Mouse (Mus musculus): ENCODE measurements at regions not wholly inside any gene's neighbourhood (a gene's known extent, or its start where the extent isn't known, plus 50 kb on each side); places are given as distances from the start of the nearest gene placed in this dataset.

DNA sequence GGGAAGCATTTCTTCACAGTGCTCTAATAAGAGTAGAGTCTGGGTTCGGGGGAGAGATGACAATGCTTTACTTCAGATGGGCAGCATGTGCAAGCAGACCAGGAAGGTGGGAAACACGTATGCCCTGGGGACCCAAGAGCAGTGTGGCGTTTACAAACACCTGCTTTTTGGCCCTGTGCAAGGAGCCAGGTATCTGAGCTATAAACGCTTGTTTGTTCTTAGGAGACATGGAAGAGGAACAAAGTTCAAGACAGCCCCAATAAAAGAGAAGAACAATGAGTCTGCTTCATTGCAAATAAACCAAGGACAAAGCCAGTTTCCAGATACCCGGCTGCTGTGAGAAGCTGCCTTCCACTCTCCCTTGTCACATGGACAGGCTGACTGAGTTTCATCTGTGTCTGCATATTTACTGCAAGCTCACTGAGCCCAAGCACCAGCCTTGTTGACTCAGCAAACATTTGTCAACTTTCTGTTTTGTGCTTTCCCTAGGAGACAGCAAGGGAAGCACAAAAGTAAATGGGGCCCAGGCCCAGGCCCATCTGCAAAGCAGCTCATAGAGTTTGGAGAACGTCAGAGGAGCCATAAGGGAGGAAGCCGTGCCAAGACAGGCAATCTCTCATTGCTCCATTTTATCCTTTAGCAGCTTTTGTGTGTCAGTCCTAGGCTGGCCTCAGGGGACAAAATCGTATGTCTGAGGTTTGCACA, 136.1 kb upstream of the Cxcl12 start:
- no peak for DNase-seq
- H3K27me3 ChIP-seq (ENCODE audit: control insufficient read depth, insufficient read depth, low read length), result no peaks in the 10 kb centered on the region
- no peaks in the 10 kb centered on the region for H3K4me1 ChIP-seq (ENCODE audit: control insufficient read depth, insufficient read depth, low read length)
- no peak overlapping the region for H3K27ac ChIP-seq (ENCODE audit: insufficient read depth, low read length)
- H3K4me3 ChIP-seq (replicated peaks; ENCODE audit: insufficient read depth, low read depth, low read length), result no peak overlapping the region
- WGBS, result 48% methylated on average over 8 of the region's 8 CpGs
- TF ChIP-seq POLR2A (IDR thresholded peaks at IDR 0.05; ENCODE audit: borderline replicate concordance, insufficient read depth, low read length) (no peak), CTCF (IDR thresholded peaks at IDR 0.05; ENCODE audit: borderline replicate concordance, insufficient read depth, low read depth, low read length) (no peak)

DNA sequence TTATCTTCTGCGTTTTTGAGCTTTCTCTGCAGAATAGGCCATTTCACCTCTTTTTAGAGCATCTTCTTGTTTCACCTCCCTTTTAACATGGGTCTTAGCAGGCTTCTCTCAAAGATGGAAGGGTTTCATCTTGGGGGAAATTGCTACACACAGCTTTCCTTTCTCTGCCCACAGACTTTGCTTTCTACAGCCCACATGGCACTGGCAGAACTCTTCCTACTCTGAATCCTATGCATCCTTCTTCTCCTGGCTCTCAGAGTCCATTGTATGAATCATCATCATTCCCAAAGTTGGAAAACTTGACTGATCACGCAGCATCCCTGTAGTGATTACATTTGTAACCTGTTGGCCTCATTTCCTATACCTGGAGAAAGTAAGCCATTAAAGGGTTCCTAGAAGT, 124.6 kb upstream of the Cxcl12 start:
- H3K4me1 ChIP-seq (ENCODE audit: control insufficient read depth, insufficient read depth, low read length), result no peaks in the 10 kb centered on the region
- no peak for DNase-seq

DNA sequence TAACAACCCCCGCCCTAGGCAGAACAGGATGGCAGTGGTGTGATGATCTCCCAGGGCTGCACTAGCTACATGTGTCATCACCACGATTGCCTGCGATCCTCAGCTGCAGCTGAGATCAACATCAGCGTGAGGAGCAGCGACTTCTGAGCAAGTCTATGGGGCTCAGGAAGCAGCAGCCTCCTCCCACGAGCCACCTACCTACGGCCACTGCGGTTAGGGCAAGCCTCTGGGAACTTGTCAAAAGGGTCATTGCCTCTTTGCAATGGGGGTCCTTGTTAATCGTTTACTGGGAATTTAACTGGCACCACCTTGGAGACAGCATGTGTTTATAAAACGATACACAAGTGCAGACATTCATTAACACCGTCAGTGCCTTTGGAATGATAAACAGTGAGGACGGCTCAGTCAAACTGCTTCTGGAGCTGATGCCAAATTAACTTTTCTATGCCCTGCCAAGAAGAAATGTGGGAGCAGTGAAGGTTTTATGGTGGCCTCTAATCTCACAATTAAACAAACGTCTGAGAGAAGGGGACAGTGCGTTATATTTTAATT, 118.8 kb upstream of the Cxcl12 start:
- DNase-seq, result no peak
- no peak overlapping the region for H3K4me3 ChIP-seq (replicated peaks; ENCODE audit: insufficient read depth, low read depth, low read length)
- H3K4me1 ChIP-seq (ENCODE audit: control insufficient read depth, insufficient read depth, low read length), result no peaks in the 10 kb centered on the region
- 49% methylated on average over 14 of the region's 14 CpGs for WGBS
- no peak overlapping the region for H3K27ac ChIP-seq (ENCODE audit: insufficient read depth, low read length)
- H3K27me3 ChIP-seq (ENCODE audit: control insufficient read depth, insufficient read depth, low read length), result no peaks in the 10 kb centered on the region
- TF ChIP-seq POLR2A (IDR thresholded peaks at IDR 0.05; ENCODE audit: borderline replicate concordance, insufficient read depth, low read length), result no peak
- no peak for TF ChIP-seq CTCF (IDR thresholded peaks at IDR 0.05; ENCODE audit: borderline replicate concordance, insufficient read depth, low read depth, low read length)

More for the DNA sequence above, 124.6 kb upstream of the Cxcl12 start:
- Histone ChIP-seq H3K4me3 (replicated peaks; ENCODE audit: insufficient read depth, low read depth, low read length) (no peak overlapping the region), H3K27me3 (ENCODE audit: control insufficient read depth, insufficient read depth, low read length) (no peaks in the 10 kb centered on the region), H3K27ac (ENCODE audit: insufficient read depth, low read length) (no peak overlapping the region)
- TF ChIP-seq CTCF (IDR thresholded peaks at IDR 0.05; ENCODE audit: borderline replicate concordance, insufficient read depth, low read depth, low read length) (no peak), POLR2A (IDR thresholded peaks at IDR 0.05; ENCODE audit: borderline replicate concordance, insufficient read depth, low read length) (no peak)
- WGBS, result 90% methylated on average over 2 of the region's 2 CpGs

DNA sequence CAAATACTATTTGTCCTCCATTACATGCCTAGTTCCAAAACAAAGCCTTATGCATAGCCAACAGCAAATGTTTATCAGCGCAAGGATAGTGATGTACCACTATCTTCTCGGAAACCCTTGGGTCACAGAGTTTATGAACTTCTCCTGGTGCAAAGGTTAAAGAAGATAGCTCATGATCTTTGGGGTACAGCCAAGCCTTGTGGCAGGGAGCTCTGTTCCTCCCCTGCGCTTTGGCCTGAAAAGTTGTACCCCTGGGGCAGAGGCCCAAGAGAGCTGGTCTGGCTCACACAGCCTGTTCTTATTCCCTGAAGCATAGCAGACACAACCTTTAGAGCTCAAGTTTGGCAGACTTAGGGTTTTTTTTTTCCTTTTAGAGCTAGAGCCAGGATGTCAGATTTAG, 107.6 kb upstream of the Cxcl12 start:
- WGBS, result 79% methylated on average over 3 of the region's 3 CpGs
- Histone ChIP-seq H3K27me3 (ENCODE audit: control insufficient read depth, insufficient read depth, low read length) (no peaks in the 10 kb centered on the region), H3K27ac (ENCODE audit: insufficient read depth, low read length) (no peak overlapping the region), H3K4me3 (replicated peaks; ENCODE audit: insufficient read depth, low read depth, low read length) (no peak overlapping the region), H3K4me1 (ENCODE audit: control insufficient read depth, insufficient read depth, low read length) (no peaks in the 10 kb centered on the region)
- no peak for TF ChIP-seq CTCF (IDR thresholded peaks at IDR 0.05; ENCODE audit: borderline replicate concordance, insufficient read depth, low read depth, low read length)
- no peak for TF ChIP-seq POLR2A (IDR thresholded peaks at IDR 0.05; ENCODE audit: borderline replicate concordance, insufficient read depth, low read length)
- no peak for DNase-seq

DNA sequence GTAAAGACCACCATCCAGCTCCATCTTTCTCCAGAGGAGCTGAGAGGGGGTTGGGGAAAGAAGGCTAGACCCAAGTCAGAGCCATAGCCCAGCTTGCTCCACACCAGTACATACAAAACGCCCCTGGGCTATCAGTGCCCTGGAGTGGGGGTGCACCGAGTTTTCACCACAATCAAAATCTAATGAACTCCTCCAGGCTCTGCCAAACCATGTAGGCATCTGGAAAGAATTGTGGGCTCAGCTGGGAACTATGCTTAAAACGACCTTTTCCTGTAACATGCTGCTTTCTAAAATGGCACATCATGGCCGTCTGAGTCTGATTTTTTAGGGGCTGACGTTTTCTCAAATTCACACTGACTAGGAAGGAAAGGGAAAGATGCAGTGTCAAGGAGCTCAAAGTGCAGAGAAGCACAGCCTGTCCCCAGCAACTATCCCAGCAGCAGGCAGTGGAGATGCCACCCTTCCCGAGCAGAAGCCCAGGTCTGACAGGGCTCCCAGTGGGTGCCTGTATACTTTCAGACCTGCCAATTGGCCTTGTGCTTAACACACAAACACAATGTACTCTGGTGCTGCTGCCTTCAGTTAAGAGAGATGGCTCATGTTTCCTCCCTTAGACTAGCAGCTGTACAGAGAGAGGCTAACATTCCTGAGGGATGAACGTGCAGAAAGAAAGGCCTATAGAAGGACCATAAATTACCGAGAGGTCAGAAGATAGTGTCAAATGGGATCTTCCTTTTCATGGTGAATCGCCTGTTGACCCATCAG, 100.6 kb upstream of the Cxcl12 start:
- no peak for DNase-seq
- no peak overlapping the region for H3K27ac ChIP-seq (ENCODE audit: insufficient read depth, low read length)
- no peaks in the 10 kb centered on the region for H3K27me3 ChIP-seq (ENCODE audit: control insufficient read depth, insufficient read depth, low read length)
- H3K4me3 ChIP-seq (replicated peaks; ENCODE audit: insufficient read depth, low read depth, low read length), result no peak overlapping the region
- TF ChIP-seq CTCF (IDR thresholded peaks at IDR 0.05; ENCODE audit: borderline replicate concordance, insufficient read depth, low read depth, low read length) (no peak), POLR2A (IDR thresholded peaks at IDR 0.05; ENCODE audit: borderline replicate concordance, insufficient read depth, low read length) (no peak)
- WGBS, result 77% methylated on average over 9 of the region's 9 CpGs
- H3K4me1 ChIP-seq (ENCODE audit: control insufficient read depth, insufficient read depth, low read length), result no peaks in the 10 kb centered on the region

DNA sequence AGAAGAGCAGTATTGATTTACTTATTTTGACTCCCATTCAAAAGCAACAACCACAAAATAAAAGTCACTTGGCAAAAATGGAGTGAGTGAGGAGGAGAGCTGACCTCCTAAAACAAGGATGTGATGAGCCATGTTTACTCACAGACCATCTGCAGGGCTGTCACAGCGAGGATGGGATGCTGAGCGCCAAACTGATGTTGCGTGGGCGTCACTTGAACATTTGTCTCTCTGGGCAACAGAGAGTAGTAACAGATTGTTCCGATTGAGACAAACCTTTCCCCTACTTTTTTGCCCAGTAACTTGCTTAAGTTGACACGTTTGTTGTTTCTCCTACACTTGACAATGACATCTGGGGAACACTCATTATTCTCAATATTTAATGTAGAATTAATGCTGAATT, 97.0 kb upstream of the Cxcl12 start:
- H3K4me1 ChIP-seq (ENCODE audit: control insufficient read depth, insufficient read depth, low read length), result no peaks in the 10 kb centered on the region
- TF ChIP-seq CTCF (IDR thresholded peaks at IDR 0.05; ENCODE audit: borderline replicate concordance, insufficient read depth, low read depth, low read length) (no peak), POLR2A (IDR thresholded peaks at IDR 0.05; ENCODE audit: borderline replicate concordance, insufficient read depth, low read length) (no peak)
- H3K4me3 ChIP-seq (replicated peaks; ENCODE audit: insufficient read depth, low read depth, low read length), result no peak overlapping the region
- no peak overlapping the region for H3K27ac ChIP-seq (ENCODE audit: insufficient read depth, low read length)
- WGBS, result 30% methylated on average over 6 of the region's 6 CpGs
- DNase-seq, result peak in 1 of 2 experiments; percentile 8
- H3K27me3 ChIP-seq (ENCODE audit: control insufficient read depth, insufficient read depth, low read length), result no peaks in the 10 kb centered on the region

DNA sequence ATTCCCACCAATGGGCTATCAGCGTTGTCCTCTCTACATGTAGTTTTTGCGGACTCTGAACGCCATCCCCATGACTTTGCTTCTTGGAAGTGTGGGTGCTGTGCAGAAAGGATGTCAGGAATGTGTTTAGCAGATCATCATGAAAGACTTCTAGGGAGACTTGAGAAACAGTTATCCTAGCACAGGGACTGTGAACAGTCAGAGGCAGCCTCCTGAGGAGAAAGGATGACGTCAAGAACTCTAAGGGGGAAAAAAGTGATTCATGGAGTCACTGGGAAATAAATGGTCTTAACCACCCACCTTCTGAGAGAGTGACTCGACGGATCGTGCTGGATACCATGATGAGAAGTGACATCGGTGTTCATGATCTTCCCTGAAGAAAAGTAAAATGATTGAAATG, 96.5 kb upstream of the Cxcl12 start:
- 82% methylated on average over 8 of the region's 8 CpGs for WGBS
- Histone ChIP-seq H3K4me1 (ENCODE audit: control insufficient read depth, insufficient read depth, low read length) (no peaks in the 10 kb centered on the region), H3K4me3 (replicated peaks; ENCODE audit: insufficient read depth, low read depth, low read length) (no peak overlapping the region), H3K27ac (ENCODE audit: insufficient read depth, low read length) (no peak overlapping the region), H3K27me3 (ENCODE audit: control insufficient read depth, insufficient read depth, low read length) (no peaks in the 10 kb centered on the region)
- TF ChIP-seq POLR2A (IDR thresholded peaks at IDR 0.05; ENCODE audit: borderline replicate concordance, insufficient read depth, low read length) (no peak), CTCF (IDR thresholded peaks at IDR 0.05; ENCODE audit: borderline replicate concordance, insufficient read depth, low read depth, low read length) (no peak)
- no peak for DNase-seq

DNA sequence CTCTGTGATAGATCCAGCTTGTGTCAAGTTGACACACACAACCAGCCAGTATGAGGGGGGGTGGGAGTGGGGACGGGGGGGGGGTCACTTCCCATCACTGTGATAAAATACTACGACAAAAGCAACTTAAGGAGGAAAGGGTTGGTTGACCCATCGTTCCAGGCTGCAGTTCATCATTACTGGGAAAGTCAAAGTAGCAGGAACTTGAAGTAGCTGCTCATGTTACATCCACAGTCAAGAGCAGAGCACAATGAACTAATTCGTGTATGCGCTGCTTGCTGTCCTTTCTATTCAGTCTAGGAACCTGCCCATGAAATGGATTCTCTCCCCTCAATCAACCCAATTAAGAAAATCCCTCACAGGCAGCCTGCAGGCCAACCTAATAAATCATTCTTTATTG, 88.8 kb upstream of the Cxcl12 start:
- WGBS, result 71% methylated on average over 5 of the region's 5 CpGs
- H3K27ac ChIP-seq (ENCODE audit: insufficient read depth, low read length), result no peak overlapping the region

More for the DNA sequence above, 88.8 kb upstream of the Cxcl12 start:
- DNase-seq, result no peak
- no peaks in the 10 kb centered on the region for H3K4me1 ChIP-seq (ENCODE audit: control insufficient read depth, insufficient read depth, low read length)
- no peak overlapping the region for H3K4me3 ChIP-seq (replicated peaks; ENCODE audit: insufficient read depth, low read depth, low read length)
- TF ChIP-seq CTCF (IDR thresholded peaks at IDR 0.05; ENCODE audit: borderline replicate concordance, insufficient read depth, low read depth, low read length), result no peak
- no peak for TF ChIP-seq POLR2A (IDR thresholded peaks at IDR 0.05; ENCODE audit: borderline replicate concordance, insufficient read depth, low read length)
- H3K27me3 ChIP-seq (ENCODE audit: control insufficient read depth, insufficient read depth, low read length), result no peaks in the 10 kb centered on the region

Data from cerebellum, adult 2 months (tissue).